Mouse (Mus musculus): ENCODE measurements around the gene Pcsk5.

DNA sequence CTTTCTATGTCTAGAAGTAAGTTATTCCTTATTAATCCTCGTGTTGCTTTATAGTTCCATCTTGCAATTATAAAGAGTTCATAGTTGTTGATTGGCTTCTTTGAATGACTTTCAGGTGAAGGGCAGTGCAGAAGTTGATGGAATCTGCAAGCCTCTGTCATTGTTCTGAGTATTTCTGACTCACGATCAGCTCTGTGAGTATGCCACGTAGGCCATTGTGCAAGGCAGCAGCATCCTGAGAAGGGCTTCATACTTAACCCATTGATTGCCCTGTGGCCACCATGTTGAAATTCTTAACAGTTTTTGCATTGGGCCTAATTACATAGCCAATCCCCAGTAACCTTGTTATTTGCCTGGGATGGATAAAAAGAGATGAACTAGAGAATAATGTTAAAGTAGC lies 428.1 kb downstream of the Pcsk5 start:
- TF ChIP-seq POLR2A (IDR thresholded peaks at IDR 0.05; ENCODE audit: extremely low read depth, insufficient read depth, low read length) = no peak
- no peak for TF ChIP-seq CTCF (IDR thresholded peaks at IDR 0.05; ENCODE audit: extremely low read depth, insufficient read depth, low read length)

Measured in cortical plate, adult 2 months (tissue).